Mouse (Mus musculus) neural tube, postnatal 0 days (tissue): Measurements from ENCODE around the gene Tmem205. TPM values are rescaled to one million over a fixed set of nuclear protein-coding genes. Genes with fewer than 3 reads are reported as not detected.

ENCODE experiments used
- polyA plus RNA-seq: library from polyadenylated mRNA; unstranded; fragments of >200 nt; fragmentation: Nextera tagmentation; extraction: Ambion mirVana; gene quantifications from 2 replicates; pipeline ENCODE4 v1.2.1, GENCODE M21; 2015

The Tmem205 gene
- polyA plus RNA-seq, result 65.2 and 67.6 TPM in 2 replicates

GRCm38 (mm10) chr9:21927208-21927753 is at the start of gene Tmem205, which contains the start of gene Ccdc159:
Tmem205 (minus strand) TSS chr9:21927556.
Ccdc159 (plus strand) TSS chr9:21927471.

DNA sequence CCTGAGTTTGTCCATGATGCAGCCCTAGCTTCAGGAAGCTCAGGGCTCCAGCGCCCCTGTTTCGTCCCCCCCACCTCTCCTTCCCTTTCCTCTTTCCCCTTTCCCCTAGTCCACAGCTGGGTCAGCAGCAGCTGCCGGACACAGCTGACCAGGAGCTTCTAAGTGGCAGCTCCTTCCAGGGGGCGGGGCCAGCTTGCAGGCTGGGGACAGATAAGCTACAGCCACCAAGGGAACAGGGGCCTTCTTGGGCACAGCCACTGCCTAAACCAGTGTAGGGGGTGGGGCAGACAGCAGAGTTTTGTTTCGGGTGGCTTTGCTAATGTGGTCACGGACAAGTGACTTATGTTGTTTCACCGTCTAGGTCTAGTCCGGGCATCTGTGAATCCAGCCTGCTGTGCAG is 36.1 kb upstream of the Tmem205 start, which contains the start of gene Epor:
Epor (minus strand) TSS at position 90 of the 400 bp plus-strand sequence.

GRCm38 (mm10) chr9:21955570-21956281 is 28.4 kb upstream of the Tmem205 start, which contains the start of gene Swsap1:
Swsap1 (plus strand) TSS chr9:21955755.

GRCm38 (mm10) chr9:21936692-21937570 is 9.6 kb upstream of the Tmem205 start, which contains the start of gene Plppr2:
Plppr2 (plus strand) TSS chr9:21937033.

DNA sequence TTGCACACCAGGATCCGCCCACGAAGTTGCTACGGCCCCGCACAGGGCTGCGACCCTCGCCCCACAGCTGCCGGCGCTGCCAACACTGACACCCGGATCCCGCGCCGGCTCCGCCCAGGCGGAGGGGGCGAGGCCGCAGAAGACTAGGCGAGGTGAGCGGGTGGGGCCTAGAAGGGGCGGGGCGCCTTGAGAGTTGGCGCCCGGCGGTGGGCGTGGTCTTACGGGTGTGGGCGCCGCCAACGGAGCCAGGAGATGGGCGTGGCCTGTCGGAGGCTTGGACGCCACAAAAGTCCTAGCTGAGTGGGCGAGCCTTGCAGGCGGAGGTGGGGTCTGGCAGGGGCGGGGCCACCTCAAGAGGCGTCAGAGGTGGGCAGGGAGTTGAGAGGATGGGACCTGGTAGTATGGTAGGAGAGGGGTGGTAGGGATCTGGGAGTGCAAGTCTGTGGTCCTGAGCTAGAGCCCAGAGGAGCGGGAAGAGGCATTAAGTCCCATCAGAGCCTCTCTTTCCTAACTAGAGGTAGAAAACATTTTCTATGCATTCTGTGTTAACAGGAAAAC is 9.2 kb downstream of the Tmem205 start, which contains the start of gene Rab3d:
Rab3d (minus strand) TSS at position 158 of the 558 bp plus-strand sequence.

Other genes starting within 250 kb of the Tmem205 start
- 13.2 and 13.5 TPM in 2 replicates for gene Ldlr, start 204.1 kb downstream of the Tmem205 start, polyA plus RNA-seq
- 11.5 and 14.8 TPM in 2 replicates for gene Spc24, start 167.3 kb downstream of the Tmem205 start, polyA plus RNA-seq
- gene Kank2, start 128.8 kb downstream of the Tmem205 start, polyA plus RNA-seq, result 3.9 and 4.1 TPM in 2 replicates
- 0.83 and 0.90 TPM in 2 replicates for gene Angptl8, start 92.0 kb downstream of the Tmem205 start, polyA plus RNA-seq
- 13.8 and 14.4 TPM in 2 replicates for gene Dock6, start 74.9 kb downstream of the Tmem205 start, polyA plus RNA-seq
- 20.0 and 20.9 TPM in 2 replicates for gene Rab3d, start 9.4 kb downstream of the Tmem205 start, polyA plus RNA-seq
- gene Ccdc159, start 85 bp downstream of the Tmem205 start, polyA plus RNA-seq, result 4.5 and 6.7 TPM in 2 replicates
- gene Plppr2, start 9.5 kb upstream of the Tmem205 start, polyA plus RNA-seq, result 103 and 112 TPM in 2 replicates
- gene Swsap1, start 28.2 kb upstream of the Tmem205 start, polyA plus RNA-seq, result 7.8 and 8.5 TPM in 2 replicates
- 1.4 and 1.6 TPM in 2 replicates for gene Epor, start 36.0 kb upstream of the Tmem205 start, polyA plus RNA-seq
- 2.9 and 3.0 TPM in 2 replicates for gene Rgl3, start 61.9 kb upstream of the Tmem205 start, polyA plus RNA-seq
- 3.5 and 4.1 TPM in 2 replicates for gene Ccdc151, start 75.1 kb upstream of the Tmem205 start, polyA plus RNA-seq
- gene Prkcsh, start 75.2 kb upstream of the Tmem205 start, polyA plus RNA-seq, result 70.2 and 80.7 TPM in 2 replicates
- gene Elavl3, start 124.5 kb upstream of the Tmem205 start, polyA plus RNA-seq, result 66.7 and 78.4 TPM in 2 replicates
- gene Gm49318, start 143.7 kb upstream of the Tmem205 start, polyA plus RNA-seq, result not detected in 2 replicates
- gene Zfp653, start 143.8 kb upstream of the Tmem205 start, polyA plus RNA-seq, result 12.5 and 14.7 TPM in 2 replicates
- gene Ecsit, start 157.9 kb upstream of the Tmem205 start, polyA plus RNA-seq, result 61.0 and 63.4 TPM in 2 replicates
- 0.65 and 0.96 TPM in 2 replicates for gene Cnn1, start 171.7 kb upstream of the Tmem205 start, polyA plus RNA-seq
- 187 and 193 TPM in 2 replicates for gene Elof1, start 189.6 kb upstream of the Tmem205 start, polyA plus RNA-seq
- gene Acp5, start 208.2 kb upstream of the Tmem205 start, polyA plus RNA-seq, result 4.5 and 13.7 TPM in 2 replicates
- 109 and 121 TPM in 2 replicates for gene Pigyl, start 229.3 kb upstream of the Tmem205 start, polyA plus RNA-seq